Mouse (Mus musculus): ENCODE results near the gene Kmo.

Gene Kmo

DNA sequence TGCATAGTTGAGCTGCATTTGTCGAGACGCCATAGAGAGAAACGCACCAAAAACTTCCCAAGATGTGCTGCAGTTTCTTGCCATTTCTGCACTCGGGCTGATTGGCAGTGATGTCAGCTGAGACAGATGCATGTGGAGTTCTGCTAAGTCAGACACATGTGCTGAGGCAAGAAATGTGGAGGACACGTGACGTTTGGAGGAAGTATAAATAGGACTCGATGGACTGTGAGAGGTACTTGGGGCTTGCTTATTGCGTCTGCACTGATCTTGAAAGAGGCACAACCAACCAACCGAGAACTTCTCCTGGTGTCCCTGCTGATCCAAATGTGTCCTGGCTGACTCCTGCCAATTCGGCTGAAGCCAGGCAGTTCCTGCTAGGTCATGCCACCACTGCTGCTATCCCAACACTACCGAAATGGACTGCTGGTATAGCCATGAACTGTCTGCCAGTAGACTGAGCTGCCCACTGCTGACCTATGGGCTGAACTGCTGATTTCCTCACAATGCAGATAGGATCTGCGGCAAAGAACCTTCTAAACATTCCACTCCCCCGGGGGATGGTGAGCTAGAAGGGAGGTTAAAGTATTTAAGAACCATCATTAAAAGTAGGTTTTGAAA is at the start of gene Kmo:
TSS of gene Kmo (plus strand) at position 568 of the 618 bp plus-strand sequence.
- DNase-seq (ENCODE audit: low spot score), result no peak

DNA sequence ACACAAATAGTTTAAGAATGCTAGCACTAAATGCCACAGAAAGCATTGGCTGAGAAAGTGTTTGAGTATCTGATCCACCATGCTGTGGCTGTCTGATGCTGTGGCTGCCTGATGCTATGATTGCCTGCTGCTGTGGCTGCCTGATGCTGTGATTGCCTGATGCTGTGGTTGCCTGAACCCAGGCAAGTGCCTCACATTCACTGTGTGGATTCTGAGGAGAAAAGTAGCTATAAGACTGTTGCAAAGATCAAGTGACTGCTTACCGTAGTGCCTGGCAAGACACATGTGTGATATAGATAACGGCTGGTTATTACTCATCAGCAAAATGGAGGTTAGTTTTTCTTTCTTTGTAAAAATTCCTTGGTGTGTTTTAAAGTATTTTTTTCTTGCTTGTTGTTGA is 46.1 kb upstream of the Kmo start:
- DNase-seq (ENCODE audit: low spot score), result no peak

DNA sequence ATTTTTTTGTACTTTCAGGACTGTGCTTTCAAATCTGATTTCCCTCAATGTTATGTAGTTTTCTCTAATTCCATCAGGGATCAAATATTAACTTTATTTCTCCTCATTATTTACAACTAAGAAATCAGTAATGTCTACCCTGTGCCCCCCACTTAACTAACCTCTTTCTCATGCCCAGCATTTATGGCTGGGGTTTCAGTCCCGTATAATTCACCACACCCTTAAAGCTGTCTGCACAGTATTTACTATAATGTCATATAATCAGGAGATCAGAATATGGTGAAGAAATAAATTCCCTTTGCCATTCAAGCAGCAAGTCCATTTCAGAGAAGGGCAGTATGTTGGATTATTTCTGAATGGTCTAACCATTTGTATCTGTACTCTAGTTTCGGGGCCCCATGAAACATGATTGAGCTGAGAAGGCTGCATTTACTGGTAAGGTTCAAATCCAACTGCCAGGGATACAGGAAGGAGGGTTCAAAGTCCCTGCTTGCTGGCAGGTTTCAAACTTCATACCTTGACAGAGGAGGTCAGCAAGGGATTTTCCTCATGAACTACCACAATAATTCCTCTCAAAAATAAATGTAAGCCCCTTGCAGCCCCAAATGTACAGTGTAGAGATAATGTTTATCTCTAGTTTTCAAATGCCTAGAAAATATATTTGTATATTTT is 41.6 kb upstream of the Kmo start:
- no peak for DNase-seq (ENCODE audit: low spot score)

DNA sequence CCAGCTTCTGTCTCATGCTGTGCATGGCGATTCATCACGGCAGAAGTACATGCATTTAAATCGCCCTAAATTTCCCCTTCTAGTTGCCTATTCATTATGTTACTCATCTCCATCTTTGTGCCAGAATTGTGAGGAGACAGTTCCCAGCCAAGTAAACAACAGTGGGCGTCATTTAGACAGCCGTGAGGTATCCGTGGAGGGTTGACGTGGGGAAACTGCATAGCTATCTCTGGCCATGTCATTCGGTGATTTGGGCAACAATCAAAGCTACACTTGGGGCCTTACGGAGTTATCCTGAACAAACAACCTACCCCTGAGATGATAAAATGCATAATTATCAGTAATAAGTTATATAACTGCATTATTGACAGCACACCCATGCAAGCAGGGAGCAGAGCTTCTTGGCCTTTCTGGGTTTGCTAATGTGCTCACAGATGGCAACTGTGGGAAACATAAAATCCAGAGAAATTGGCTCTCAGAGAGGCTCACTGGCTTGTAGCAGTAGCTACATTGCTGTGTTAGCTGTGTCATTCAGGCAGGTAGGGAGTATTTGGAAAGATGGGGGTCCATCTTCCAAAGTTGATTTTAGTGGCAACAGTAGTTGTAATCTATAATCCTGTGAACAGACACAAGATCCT is 40.5 kb upstream of the Kmo start:
- no peak for DNase-seq (ENCODE audit: low spot score)

DNA sequence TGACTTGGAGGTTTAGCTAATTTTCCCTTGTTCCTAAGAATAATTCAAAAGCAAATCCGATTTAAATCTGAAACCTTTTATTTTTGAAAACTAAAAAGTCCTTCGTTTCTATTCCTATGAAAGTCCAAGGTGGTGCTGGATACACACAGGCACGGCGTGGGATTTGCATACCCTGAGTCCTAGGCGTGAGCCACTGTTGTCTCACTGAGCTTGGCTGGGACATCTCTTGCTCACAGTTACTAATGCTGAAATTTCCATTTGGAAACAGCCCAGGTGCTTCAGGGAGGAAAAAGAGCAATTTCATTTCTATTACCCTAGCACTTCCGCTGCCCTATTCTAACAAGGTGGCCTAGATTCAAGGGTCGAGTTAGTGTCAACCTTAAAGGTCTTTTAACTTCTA is 39.8 kb upstream of the Kmo start:
- no peak for DNase-seq (ENCODE audit: low spot score)

DNA sequence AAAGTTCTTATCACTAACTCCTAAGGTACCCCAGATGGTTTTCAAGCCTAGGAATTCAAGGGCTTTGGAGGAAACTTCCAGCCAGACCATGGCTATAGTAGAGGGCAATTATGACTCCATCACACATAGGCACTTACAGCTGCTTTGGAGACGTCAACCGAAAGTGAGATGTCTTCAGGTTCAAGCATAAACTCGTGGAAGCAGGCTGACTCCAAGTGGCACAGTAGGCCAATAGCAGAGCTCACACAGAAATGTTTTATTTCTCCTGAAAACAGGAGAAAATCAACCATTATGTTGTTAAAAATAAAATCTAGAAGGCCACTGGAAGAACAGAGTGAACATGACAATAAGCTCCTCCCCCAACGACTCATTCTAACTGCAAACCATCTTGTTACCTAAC is 37.4 kb upstream of the Kmo start:
- no peak for DNase-seq (ENCODE audit: low spot score)

DNA sequence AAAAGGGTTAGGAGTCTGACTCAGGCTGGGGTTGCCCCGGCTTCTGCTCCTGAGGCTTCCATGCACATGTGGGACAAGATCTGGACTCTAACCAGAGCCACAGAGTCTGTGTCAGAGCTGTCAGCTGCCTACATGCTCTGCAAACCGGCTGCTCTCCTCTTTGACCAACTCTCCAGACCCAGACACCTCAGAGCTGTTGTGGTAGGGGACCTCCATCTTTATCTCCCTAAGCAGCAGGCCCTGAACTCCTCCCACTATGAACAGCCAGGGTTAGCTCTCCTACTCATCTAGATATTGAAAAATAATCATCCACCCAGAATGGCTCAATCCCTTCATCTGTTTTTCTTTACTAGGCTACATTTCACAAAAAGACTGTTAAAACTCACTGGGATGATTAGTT is 34.9 kb upstream of the Kmo start:
- DNase-seq (ENCODE audit: low spot score), result no peak

DNA sequence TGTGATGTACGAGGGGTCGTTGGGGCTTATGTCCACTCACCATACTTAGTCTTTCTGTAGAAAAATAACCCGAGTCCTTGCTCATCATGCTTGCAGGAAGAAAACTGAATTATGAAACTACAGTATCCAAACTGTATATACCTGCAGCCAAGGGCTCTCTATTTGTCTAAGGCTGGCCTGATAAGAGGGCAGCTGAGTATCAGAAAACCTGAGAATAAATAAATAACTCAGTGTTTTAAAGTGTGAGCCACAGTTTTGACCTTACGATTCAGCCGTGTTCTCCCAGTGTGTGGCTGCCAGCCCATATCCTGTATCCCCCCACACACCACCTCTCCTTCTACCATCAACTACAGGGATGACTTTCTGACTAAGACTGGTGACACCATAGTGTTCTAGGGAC is 33.5 kb upstream of the Kmo start:
- no peak for DNase-seq (ENCODE audit: low spot score)

DNA sequence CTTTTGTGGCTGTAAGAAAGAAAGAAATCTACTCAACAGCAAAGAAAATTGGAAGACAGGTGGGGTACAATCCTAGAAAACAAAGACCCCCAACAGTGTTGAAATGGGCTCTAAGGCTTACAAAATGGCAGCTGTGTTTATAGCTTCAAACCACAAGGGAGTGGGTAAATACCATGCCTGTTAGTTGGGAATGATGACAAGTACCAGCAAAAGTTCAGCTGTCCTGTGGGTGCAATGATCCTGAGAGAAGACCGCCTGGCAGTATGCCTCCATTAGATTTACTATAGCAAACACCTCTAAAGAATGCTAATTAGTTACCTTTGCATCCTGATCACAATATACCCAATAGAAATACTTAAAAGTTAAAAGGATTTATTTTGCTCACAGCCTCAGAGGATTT is 27.3 kb upstream of the Kmo start:
- DNase-seq (ENCODE audit: low spot score), result no peak

DNA sequence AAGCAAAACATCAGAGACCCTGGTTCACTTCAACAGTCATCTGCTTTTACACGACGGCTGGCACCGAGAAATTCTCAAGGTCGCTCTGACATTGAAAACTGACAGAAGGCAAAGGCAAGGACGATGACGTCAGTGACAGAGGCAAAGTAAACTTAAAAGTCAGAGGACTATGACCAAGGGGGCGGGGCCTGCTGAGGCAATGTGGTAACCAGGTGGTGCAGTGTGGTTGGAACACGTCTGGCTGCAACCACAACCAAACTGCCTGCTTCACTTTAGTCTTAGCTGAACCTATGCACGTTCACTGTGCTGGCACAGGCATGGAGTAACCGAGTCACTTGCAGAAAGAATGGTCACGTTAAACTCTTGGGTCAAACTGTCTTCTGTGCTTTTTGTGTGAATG is 17.9 kb upstream of the Kmo start:
- DNase-seq (ENCODE audit: low spot score), result no peak

DNA sequence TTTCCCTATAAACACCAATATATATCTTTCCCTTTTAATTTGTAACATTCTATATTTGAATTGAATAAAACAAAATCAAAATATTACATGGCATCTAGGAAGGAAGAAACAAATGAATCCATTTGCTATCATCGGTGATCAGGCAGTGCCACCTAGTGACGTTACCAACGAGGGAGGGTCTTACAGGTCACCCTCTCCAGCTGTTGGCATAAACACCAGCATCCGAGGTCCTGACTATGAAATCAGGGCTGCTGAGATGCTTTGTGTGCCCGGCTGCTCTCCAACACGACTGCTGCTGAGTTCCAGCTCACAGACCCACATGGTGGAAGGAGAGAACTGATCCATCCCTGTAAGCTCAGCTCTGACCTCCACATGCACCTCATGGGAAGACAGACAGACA is 16.8 kb upstream of the Kmo start:
- peak; percentile 58 for DNase-seq (ENCODE audit: low spot score)

DNA sequence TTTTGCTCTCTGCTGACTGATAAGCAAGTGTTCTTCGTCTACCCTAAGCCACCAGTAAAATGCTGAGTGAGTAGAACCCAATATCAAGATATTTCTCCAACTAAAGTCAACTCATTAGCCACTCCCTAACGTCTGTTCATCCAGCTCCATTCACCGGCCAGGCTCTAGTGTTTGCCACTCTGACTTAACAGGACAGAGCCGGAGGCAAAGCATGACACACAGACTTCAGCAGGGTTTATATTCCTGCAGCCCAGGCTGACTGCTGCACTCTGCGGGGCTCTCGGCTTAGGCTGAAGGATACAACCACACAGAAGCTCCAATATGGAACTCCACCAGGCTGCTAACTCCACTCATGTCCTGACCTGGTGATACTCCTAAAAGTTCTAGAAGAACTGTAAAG is 12.9 kb upstream of the Kmo start:
- no peak for DNase-seq (ENCODE audit: low spot score)

DNA sequence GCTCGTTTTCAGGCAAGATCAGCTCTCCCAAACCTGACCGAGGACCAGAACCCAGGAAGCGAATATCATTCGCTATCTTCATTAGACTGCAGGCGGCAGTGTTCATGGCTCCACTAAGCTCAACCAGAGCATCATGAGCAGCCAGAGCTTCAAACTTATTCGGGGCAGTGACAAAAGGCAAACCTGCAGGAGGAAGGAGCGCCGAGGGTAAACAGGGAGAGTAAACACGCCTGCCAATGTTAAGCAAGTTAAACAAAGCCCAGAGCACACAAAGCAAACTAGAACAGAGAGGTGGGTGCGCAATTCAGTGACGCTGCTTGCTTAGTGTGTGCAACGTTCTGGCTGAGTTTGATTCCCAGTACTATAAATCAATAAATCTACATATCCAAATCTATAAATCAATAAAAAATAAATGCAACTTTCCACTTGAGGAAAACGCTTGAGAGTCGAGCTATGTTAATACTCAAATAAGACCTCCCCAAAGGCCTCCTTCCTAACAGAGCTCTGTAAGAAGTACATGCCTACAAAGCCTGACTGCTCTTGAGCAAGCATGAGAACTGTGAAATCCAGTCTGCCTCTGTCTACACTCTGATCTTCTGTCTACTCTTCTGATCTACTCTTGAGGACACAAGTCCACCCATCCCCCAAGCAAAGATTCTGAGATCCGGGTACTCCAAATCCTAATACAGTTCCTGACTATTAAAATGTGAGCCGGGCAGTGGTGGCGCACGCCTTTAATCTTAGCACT is 12.2 kb upstream of the Kmo start:
- no peak for DNase-seq (ENCODE audit: low spot score)

DNA sequence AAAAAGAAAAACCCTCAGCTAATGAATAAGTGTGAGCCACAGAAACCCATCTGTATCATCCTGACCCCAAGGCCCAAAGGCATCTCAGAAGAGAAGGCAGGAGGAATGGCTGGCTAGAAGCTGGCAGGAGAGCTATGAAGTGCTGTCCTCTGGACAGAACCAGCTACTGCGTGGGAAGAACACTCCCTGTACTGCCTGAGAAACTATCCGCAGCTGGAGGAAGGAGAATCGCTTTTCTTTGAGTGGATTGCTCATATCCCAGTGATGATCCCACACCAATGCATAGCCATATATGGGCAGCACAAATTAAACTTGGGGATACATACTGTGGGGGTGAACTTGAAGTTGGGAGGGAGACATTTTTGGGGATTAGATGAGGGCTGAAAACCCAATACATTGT is 11.5 kb upstream of the Kmo start:
- DNase-seq (ENCODE audit: low spot score), result no peak

DNA sequence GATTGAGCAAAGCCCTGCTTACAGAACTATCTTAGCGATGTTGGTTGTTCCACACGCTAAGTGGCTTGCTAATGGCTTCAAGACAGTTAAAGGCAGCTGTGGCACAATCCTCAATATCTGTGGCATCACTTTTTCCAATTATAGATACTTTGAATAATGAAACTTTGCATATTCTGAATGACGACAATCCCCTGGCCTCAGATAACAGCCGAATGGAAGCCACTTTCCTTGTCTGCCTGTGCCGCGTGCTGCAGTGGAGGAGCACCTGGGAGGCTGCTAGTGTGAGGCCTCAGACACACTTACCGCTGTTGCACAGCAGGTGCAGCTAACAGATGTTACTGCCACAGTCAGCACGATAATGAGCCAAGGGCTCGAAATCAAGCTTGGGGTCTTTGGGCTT is 5.2 kb upstream of the Kmo start:
- DNase-seq (ENCODE audit: low spot score), result no peak

DNA sequence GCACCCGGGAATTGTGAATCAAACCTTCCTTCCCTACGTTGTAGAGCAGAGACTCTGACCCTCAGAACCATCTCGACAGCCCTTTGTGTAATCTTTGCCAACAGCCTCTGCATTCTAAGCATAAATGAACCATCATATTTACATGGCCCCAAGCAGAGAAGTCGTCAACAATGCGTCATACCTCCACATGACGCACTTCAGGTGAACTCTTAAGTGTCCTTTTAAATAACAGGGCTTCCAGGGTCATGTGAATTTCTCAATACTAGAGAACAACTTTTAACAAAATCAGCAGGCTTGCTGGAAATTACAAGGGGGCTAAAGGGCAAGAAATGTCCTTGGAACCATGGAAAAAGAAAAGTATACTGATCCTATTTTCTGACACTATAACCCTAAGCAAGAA is 3.5 kb downstream of the Kmo start:
- no peak for DNase-seq (ENCODE audit: low spot score)

DNA sequence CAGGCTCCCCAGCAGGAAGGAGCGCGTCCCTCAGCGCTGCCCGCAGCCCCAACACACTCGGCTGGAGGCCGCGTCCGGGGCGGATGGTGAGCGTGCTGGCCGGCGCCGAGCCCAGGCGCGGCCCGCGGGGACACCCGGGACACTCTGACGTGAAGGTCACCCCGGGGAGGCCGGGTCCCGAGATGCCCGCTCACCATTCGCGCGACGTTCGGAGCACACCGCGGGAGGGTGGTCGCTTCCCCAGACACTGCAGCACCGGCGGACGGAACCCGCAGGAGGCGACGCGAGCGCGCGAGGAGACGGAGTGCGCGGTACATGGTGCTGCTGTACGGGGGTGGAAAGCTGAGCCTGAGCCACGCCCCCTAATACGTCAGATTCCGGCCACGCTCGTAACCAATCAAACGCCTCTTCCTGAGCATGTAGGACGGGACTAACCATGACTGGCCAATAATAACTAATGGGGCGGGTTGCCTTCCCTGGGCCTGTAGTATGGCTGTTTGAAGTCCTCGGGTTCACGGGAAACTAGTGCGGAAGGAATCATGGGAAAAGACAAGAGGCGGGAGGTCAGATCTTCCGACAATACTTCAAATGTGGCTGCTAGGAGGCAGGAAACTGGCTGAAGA is 5.2 kb downstream of the Kmo start, which contains the start of gene Fh1:
TSS of gene Fh1 (minus strand) at position 379 of the 623 bp plus-strand sequence.
- DNase-seq (ENCODE audit: low spot score), result peak; percentile 98

DNA sequence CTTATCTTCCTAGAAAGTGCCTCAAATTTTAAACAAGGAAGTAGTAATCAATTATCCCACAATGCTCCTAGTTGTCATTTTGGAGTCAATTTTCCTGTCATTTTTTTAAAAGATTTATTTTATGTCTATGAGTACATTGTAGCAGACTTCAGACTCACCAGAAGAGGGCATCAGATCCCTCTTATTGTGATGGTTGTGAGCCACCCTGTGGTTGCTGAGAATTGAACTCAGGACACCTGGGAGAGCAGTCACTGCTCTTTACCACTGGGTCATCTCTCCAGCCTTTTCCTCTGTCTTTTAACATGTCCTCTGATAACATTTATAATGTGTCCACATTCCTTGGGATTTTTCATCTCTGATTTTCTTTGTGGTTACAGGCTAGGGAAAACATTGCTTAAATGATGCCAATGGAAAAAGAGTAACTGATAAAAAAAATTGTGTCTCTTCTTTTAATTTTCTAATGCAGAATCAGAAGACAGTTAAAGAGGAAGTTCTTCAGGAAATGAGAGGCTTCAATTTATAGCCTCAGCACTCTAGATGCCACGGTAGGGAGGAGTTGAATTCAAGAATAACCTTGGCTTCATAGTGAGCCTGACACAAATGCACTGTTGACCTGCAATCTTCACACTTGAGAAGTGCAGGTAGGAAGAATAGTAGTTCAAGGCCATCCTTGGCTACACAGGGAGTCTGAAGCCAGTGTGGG is 6.0 kb downstream of the Kmo start:
- peak; percentile 70 for DNase-seq (ENCODE audit: low spot score)

DNA sequence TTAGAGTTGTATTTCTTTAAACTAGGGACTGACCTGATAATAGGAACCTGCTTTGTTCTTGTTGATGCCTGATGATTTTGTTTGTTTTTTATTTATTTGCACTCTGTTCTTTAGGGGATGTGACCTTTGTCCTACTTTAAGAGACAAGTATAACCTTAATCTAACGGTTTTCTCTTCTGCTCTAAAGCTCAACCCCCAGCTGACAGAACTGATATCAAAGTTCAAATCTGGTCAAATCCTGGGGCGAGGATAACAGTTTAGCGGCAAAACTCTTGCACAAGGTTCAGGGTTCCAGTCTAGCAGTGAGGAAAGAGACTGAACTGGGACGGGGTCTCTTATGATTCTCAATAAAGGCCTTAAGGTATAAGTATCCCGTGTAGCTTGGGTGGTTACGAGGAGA is 9.1 kb downstream of the Kmo start:
- no peak for DNase-seq (ENCODE audit: low spot score)

DNA sequence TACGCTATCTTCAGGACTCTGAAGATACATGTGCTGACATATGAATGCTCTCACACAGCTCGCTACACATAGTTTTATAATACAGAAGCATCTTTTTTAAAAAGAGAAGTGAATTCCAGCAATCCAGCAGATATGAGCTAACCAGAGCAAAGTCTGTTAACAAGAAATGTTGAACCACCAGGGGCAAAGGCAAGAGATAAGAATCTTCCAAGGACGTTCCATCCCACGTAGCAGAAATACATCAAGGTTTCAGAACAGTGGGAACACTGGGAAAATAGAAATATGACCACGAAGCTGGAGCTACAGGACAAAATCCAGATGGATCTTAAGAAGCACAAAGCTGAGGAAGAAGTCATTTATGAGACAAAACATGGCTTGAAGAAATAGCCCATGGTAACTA is 10.2 kb downstream of the Kmo start:
- no peak for DNase-seq (ENCODE audit: low spot score)

DNA sequence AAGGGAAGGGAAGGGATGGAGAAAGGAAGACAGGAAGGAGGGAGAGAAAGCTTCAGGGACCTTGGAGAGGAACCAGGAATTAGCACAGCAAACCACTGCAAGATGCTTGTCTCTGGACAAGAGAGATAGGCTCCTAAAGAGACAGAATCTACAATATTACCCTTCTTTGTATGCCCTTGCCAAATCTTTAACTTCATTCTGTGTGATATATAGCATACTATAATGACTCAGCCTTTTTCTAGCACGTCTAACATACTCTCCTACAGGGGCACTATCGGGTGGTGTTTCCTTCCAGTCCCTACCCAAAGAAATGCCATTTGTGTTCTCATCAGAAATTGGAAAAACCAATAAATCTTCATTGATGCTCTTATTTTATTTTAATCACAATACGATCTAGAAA is 10.9 kb downstream of the Kmo start:
- no peak for DNase-seq (ENCODE audit: low spot score)

DNA sequence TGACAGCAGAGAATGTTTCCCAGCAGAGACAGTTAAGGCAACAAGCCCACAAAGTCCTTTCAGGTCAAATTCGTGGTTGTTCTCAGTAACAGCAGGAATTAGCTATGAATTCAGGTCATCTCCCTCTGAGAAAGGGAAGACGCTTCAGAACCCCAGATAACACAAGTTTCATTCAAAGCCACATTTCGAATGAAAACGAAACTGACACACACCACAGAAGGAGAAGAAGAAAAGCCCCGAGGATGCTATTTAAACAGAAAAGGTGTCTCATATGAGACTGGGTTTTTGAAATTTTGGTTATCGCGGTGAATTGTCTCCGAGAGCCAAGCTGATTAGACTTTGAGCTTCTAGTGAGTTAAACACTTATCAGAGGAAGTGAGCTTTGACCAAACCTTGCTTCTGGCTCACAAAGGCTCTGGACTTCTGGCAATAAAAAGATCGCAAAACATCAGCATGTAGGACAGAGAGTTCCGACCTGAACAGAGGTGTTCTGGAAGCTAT is 11.6 kb downstream of the Kmo start:
- DNase-seq (ENCODE audit: low spot score), result no peak

Data from embryo, embryonic 10 days (tissue).